Mouse (Mus musculus): ENCODE measurements around the gene Cfap99.

DNA sequence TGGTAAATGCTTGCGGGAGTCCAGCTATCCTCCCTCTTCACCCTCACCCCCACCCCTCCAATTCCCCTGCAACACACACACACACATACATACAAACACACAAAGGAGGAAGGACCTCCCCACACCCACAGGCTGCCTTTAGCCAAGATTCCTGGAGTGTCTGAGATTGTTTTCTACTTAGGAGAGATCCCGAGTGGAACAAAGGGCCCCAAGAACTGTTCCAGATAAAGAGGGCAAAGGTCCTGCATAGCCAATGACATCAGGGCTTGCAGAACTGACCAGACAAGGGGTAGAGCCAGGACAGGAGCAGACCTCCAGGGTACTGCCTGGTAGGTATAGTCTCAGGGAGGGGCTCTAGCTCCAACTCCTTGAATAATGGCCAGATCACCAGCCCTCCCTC, 6.3 kb downstream of the Cfap99 start:
- TF ChIP-seq CTCF (IDR thresholded peaks at IDR 0.05; ENCODE audit: low read depth, low read length) (no peak), EP300 (IDR thresholded peaks at IDR 0.05; ENCODE audit: insufficient read depth, low read depth, low read length) (no peak), POLR2A (IDR thresholded peaks at IDR 0.05; ENCODE audit: insufficient read depth, low read length) (no peak)
